Mouse (Mus musculus) brain, embryonic 14.5 days (tissue): ENCODE measurements at regions not wholly inside any gene's neighbourhood (a gene's known extent, or its start where the extent isn't known, plus 50 kb on each side); places are given as distances from the start of the nearest gene placed in this dataset.

Source experiments
- CTCF ChIP-seq: fragments of 200-500 bp; IDR thresholded peaks from 2 replicates; pipeline ENCODE4 v1.5.1; 2012; ENCODE audit warnings: inconsistent platforms, mild to moderate bottlenecking, moderate library complexity, borderline replicate concordance; ENCODE audit not compliant: insufficient read depth, insufficient read length; ENCODE audit errors: extremely low read depth
- POLR2A ChIP-seq: fragments of 200-500 bp; IDR thresholded peaks from 2 replicates; pipeline ENCODE4 v1.6.1; 2012; ENCODE audit warnings: mild to moderate bottlenecking, inconsistent platforms, borderline replicate concordance; ENCODE audit not compliant: poor library complexity, insufficient read depth, insufficient read length, severe bottlenecking; ENCODE audit errors: extremely low read depth

- no peak for TF ChIP-seq CTCF
- no peak for TF ChIP-seq POLR2A
Measured at GRCm38 (mm10) chr6:99784804-99785203, 58.6 kb upstream of the Prok2 start.
